Mouse (Mus musculus): ENCODE measurements at regions not wholly inside any gene's neighbourhood (a gene's known extent, or its start where the extent isn't known, plus 50 kb on each side); places are given as distances from the start of the nearest gene placed in this dataset.

GRCm38 (mm10) chr3:143223999-143224729 is 342.4 kb upstream of the Pkn2 start:
- no peak for DNase-seq (ENCODE audit: low spot score)

DNA sequence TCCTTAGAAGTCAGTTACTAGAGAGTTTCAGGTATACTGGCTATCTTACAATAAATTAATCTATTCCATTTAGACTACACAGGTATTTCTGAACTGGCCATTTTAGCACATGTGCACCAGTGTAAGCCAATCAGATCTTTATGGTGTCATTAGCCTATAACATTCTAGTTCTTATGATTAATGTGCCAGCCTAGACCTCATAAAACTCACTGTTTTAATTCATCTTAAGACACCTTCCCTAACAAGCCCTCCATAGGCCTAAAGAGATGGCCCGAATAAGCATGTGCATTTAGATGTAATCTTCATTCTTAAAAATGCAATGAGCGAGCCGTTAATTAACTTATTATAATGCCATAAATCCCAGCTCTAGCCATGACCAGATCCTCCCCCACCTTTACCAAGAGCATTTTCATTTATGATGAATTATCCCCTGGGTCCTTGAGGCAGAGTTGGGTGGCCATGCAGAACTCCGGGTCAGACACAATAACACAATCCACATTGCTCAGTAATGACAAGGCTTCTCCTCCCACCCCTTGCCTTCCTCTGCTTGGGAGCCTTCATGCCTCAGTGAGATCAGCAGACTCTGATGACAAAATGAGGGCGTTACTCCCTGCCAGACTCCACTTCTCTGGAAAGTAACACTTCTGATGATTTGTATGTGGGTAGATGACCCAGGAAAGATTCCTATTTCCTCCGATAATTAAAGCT is 311.6 kb upstream of the Pkn2 start:
- no peak for DNase-seq (ENCODE audit: low spot score)

DNA sequence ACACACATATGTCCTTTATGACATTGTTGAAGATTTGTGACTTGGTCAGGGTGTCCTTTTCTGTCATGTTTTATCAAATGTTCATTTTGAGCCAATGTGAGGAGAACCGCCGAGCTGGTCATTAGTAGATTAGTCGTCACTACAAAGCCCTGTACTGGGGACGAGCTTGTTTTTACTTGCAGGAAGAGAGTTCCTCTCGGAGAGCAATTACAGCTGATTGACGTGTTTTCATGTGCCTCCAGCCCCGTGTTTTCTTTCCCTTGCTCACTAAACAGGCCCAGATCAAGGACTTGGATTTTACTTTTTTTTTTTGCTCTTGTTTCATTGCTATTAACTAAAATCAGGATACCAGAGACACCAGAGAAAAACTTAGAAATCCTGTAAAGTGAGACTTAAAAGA is 307.1 kb upstream of the Pkn2 start:
- no peak for DNase-seq (ENCODE audit: low spot score)

DNA sequence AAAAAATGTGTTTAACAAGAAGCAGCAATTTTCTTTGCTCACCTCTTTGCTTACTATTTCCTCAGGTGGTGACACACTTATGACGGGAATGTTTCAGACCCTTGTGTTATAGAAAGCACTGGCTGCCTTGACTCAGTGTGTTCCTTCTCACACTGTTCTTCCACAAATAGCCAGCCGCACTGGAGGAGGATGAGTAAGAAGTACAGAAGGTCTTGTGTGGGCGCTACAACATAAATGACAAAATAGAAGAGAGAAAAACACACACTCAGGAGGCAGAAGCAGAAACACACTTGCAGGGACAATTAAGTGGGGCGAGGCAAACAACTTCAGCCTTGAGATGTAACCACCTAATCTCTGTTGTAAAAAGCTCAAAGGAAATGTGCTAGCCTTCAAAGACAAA is 292.2 kb upstream of the Pkn2 start:
- no peak for DNase-seq (ENCODE audit: low spot score)

DNA sequence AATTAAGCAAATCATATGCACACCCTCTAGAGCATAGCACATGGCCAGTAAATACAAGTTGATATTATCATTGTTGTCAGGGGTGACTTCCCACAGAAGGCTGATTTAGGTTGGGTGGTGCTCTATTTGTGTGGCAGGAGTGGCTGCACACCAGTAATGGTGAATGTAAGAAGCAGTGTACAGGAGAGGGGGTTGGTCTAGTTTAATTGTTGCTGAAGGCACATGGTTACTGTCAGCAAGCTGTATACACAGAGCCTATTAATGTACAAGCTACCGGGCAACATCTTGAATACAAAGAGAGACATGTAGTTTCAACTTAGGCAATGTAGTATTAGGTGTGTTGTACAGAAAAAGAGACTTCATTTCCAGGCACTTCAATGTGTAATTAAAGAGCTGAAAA is 280.6 kb upstream of the Pkn2 start:
- DNase-seq (ENCODE audit: low spot score), result no peak

- DNase-seq (ENCODE audit: low spot score), result no peak
Measured at GRCm38 (mm10) chr3:143161993-143162392, 280.2 kb upstream of the Pkn2 start.

DNA sequence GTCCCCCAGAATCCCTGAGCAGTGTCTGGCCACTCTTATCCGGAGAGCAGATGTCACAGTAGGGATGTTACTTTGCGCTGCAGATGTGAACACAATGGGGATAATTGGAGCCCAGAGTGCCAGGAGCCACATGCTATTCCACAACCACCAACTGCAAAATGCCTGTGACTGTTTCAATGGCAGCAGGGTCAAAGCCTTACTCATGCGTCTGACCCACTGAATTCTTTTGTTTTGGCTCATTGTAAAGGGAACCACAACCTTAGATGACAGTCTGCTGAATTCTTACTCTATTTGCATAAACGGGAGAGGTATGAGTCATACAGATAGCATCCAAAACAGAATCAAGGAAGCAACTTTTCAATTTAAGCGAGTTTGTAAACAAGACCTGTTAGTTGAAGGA is 276.8 kb upstream of the Pkn2 start:
- DNase-seq (ENCODE audit: low spot score), result no peak

DNA sequence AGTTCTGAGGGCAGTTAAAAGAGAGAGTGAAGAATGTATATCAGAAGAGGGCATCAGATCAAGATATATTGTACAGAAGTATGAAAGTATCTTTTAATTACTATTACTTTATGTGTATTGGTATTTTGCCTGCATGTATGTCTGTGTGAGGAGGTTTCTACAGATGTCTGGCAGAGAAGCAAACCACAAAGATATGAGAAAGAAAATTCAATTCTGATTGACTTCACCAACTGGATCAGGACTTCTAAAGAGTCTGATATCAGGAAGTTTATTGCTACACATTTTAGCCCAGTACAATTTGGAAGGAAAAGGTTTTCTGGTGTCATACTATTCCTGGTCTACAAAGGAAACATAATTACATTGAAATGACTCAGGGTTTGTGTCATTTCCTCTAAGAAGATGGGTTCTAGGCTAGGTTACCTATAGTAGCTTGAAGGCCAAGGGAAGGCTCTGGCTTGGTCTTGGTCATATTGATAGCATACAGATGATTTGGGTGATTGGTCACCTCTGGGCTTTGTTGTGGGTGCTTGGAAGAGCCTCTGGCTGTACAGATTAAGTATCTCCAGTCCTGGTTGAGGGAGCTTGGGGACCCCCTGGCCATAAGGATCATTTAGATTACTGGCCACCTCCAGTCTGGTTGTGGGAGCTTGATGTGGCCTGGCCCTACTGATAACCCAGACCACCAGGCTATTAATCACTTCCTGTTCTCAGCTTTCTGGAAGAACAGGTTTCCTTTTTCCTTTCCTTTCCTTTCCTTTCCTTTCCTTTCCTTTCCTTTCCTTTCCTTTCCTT is 275.1 kb upstream of the Pkn2 start:
- no peak for DNase-seq (ENCODE audit: low spot score)

DNA sequence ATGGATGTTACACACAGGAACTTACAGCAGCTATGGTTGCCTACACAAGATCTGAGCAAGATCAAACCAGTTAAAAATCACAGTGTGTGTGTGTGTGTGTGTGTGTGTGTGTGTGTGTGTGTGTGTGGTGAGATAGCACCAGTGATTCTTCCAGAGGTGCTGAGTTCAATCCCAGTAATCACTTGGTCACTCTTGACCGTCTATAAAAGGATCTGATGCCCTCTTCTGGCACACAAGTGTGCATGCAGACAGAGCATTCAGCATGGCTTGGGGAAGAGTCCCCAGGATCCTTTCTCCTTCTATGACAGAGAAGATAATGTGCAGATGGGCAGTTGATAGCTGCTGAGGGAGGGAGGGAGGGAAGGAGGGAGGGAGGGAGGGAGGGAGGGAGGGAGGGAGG is 274.4 kb upstream of the Pkn2 start:
- DNase-seq (ENCODE audit: low spot score), result no peak

- no peak for DNase-seq (ENCODE audit: low spot score)
Measured at GRCm38 (mm10) chr3:143155556-143155955, 273.8 kb upstream of the Pkn2 start.

DNA sequence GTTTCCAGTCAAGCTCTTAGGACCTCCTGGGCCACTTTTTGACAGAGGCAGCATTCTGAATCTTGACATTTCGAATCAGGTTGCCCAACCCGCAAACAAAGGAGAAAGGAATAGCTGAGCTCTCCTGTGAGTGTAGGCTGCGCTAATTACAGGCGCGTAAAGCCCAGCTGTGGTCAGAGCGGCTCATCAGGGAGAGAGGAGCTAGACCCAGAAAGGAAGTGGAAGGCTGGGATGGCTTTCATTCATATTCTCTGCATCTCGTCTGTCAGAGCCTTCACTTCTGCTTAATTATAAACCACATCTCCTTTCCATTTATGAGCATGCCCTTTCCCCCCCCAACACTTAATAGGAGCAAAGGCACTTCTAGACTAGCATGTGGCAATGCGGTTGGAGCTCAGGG is 265.7 kb upstream of the Pkn2 start:
- DNase-seq (ENCODE audit: low spot score), result no peak

- DNase-seq (ENCODE audit: low spot score), result no peak
Measured at GRCm38 (mm10) chr3:143138952-143139351, 257.1 kb upstream of the Pkn2 start.

DNA sequence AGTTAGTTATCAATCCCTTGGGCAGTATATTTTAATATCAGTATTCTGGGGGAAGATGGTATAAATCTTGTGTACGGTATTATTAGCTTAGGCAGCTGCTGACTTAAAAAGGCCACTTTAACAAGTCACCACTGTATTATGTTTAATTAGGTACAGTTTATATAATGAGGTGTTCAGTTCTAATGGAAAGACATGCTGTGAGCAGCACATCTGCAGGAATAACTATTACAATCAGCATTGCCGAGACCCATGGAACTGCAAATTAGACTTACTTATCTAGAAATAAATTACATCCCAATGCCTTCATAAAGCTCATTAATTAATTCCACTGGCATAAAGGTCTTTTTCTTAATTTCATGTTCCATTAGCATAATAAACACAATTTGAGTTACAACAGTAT is 252.7 kb upstream of the Pkn2 start:
- DNase-seq (ENCODE audit: low spot score), result no peak

GRCm38 (mm10) chr3:143107733-143108291 is 226.0 kb upstream of the Pkn2 start:
- DNase-seq (ENCODE audit: low spot score), result no peak

DNA sequence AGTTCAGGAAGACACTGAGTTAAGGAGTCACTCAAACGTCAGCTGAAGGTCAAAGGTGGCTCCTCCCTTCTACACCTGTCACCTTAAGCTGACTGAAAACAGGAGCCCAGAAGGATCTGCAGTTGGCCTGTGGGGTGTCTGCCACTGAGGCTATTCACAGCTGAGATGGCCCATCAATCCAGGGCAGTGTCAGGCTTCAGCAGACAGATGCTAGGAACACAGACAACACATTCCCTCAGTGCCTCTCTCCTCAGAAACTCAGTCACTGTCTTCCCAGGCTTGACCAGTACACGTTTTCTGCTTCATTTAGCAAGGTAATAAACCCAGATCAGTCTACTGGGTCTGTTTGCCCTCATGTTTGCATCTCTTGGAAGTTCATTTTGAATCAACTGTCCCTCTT is 222.9 kb upstream of the Pkn2 start:
- DNase-seq (ENCODE audit: low spot score), result no peak

DNA sequence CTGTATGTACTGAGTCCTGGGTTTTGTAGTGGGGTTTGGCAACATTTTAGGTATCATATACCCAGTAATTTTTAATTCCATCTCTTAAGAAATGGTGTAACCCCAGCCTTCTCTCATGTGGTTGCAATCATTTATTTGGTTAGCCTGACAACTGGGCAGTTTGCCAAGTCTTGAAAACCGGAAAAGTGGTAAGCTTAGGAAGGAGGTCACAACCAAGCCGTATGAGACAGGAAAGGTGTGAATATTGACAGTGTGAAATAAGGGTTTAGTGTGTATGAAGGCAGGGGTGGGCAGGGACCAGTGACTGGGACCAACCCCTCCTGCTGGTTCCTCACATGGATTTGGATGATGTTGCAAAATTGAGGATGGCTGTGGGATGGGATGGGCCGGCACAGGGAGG is 221.5 kb upstream of the Pkn2 start:
- DNase-seq (ENCODE audit: low spot score), result no peak

- no peak for DNase-seq (ENCODE audit: low spot score)
Measured at GRCm38 (mm10) chr3:143100810-143101645, 219.2 kb upstream of the Pkn2 start.

DNA sequence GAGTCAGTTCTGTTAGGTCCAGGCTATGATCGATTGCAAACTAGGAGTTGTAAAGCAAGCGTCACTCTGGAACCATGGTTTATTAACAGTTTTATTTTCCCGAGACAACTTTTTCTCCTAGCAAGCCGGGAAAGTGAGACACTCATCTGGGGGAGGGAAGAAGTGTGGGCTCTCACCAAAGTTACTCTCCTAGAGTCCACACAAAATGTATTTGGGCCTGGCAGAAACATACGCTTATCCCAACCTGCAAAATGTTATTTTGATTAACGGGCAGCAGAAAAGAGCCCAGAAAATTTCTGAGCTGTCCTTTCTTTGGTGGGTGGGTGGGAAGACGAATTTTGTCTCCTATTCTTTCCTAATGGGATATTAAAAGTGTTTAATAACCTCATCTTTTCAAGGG is 218.4 kb upstream of the Pkn2 start:
- no peak for DNase-seq (ENCODE audit: low spot score)

- no peak for DNase-seq (ENCODE audit: low spot score)
Measured at GRCm38 (mm10) chr3:143092206-143092605, 210.4 kb upstream of the Pkn2 start.

GRCm38 (mm10) chr3:143090886-143091285 is 209.1 kb upstream of the Pkn2 start:
- DNase-seq (ENCODE audit: low spot score), result no peak

GRCm38 (mm10) chr3:143090316-143090715 is 208.5 kb upstream of the Pkn2 start:
- no peak for DNase-seq (ENCODE audit: low spot score)
